Mouse (Mus musculus): ENCODE measurements around the gene Tex19.1. TPM values are rescaled to one million over a fixed set of nuclear protein-coding genes. Genes with fewer than 3 reads are reported as not detected.

Gene Tex19.1
- total and polyA plus RNA-seq, 3 experiments: 0.57 to 0.95 TPM; not detected in 1

DNA sequence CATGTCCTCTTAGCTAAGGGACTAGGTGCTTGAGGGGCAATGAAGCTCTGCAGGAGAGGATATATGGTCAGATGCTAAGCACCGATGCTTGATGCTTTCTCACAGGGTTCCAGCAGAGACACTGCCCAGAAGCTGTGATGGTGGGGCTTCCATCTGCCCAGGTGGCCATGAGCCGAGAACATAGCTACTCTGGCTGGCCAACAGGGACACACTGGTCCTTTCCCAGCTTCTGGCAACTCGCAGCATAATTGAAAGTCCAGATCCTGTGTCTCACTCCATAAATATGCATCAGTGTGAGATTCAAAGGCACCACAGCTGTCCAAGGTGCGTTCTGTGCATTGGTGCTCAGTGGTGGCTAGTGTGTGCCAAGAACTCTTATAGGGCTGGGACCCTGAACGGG lies 27.3 kb downstream of the Tex19.1 start:
- no peaks in the 10 kb centered on the region for H3K79me2 ChIP-seq (replicated peaks; ENCODE audit: control insufficient read depth, extremely low read depth, insufficient read depth, poor library complexity, severe bottlenecking)
- no peaks in the 10 kb centered on the region for H3K9me3 ChIP-seq (replicated peaks; ENCODE audit: low read length)
- H3K4me2 ChIP-seq (ENCODE audit: insufficient read depth, low read depth, poor library complexity, severe bottlenecking): no peak overlapping the region
- no peak overlapping the region for H3K9ac ChIP-seq (ENCODE audit: insufficient read depth, low read depth)
- H3K27ac ChIP-seq (ENCODE audit: insufficient read depth, low read depth): no peak overlapping the region
- in situ Hi-C loops (cut with MboI; ENCODE audit: low pct_ligation_motif_present, low pct_unique_long_range_greater_than_20kb, low sequenced_read_pairs): no loop called here
- no peaks in the 10 kb centered on the region for H3K36me3 ChIP-seq (replicated peaks in 1 of 2; ENCODE audit: control insufficient read depth in 1 of 2, insufficient read depth in 1 of 2, low read length in 1 of 2)
- dilution Hi-C loops (cut with MboI; ENCODE audit: extremely low pct_ligation_motif_present, extremely low pct_unique_long_range_greater_than_20kb, low sequenced_read_pairs): no loop called here
- peaks cover under 1% of the 10 kb centered on the region for H3K27me3 ChIP-seq (replicated peaks)
- TF ChIP-seq SMC3 (IDR thresholded peaks at IDR 0.05; ENCODE audit: low read depth, low read length): no peak
- TF ChIP-seq RCOR1 (conservative IDR thresholded peaks at IDR 0.05; ENCODE audit: low read depth, low read length): no peak
- TF ChIP-seq GABPA (IDR thresholded peaks at IDR 0.05; ENCODE audit: insufficient replicate concordance, low read depth, low read length): no peak
- TF ChIP-seq MXI1 (IDR thresholded peaks at IDR 0.05; ENCODE audit: low read depth, low read length): no peak
- TF ChIP-seq POLR2A (IDR thresholded peaks at IDR 0.05; ENCODE audit: low read depth, low read length): no peak
- DNase-seq (ENCODE audit: extremely low read depth): no peak
- no peak overlapping the region for H3K4me3 ChIP-seq (replicated peaks in 1 of 3; ENCODE audit: low read depth in 2 of 3, low read length in 2 of 3, poor library complexity in 1 of 3)
- peaks cover 6 to 15% of the 10 kb centered on the region in 2 experiments; a peak in 3 of 4 replicates for H3K4me1 ChIP-seq (ENCODE audit: control insufficient read depth in 1 of 2, insufficient read depth in 2 of 2)

DNA sequence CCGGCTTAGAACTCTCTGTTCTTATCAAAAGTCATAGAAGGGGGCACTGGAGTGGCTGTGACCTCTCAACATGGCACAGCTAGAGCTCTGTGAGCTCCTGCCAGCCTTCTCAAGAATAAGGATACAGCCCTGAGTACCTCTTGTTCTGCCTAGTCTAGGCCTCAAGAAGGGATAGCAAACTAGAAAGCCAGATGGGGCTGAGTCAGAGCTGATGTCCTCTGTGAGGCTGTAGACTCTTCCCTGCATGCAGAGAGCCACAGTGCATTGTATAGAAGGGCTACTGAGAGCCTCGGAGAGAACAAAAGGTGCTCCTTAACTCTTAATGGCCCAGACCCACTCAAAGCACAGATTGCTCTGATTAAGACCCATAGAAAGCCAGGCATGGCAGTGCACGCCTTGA lies 28.3 kb downstream of the Tex19.1 start:
- Histone ChIP-seq H3K79me2 (replicated peaks; ENCODE audit: control insufficient read depth, extremely low read depth, insufficient read depth, poor library complexity, severe bottlenecking) (no peaks in the 10 kb centered on the region), H3K36me3 (replicated peaks in 1 of 2; ENCODE audit: control insufficient read depth in 1 of 2, insufficient read depth in 1 of 2, low read length in 1 of 2) (no peaks in the 10 kb centered on the region), H3K9ac (ENCODE audit: insufficient read depth, low read depth) (no peak overlapping the region), H3K4me1 (ENCODE audit: control insufficient read depth in 1 of 2, insufficient read depth in 2 of 2) (peaks cover 6 to 15% of the 10 kb centered on the region in 2 experiments; a peak in 3 of 4 replicates), H3K4me2 (ENCODE audit: insufficient read depth, low read depth, poor library complexity, severe bottlenecking) (no peak overlapping the region), H3K9me3 (replicated peaks; ENCODE audit: low read length) (no peaks in the 10 kb centered on the region), H3K4me3 (replicated peaks in 1 of 3; ENCODE audit: low read depth in 2 of 3, low read length in 2 of 3, poor library complexity in 1 of 3) (no peak overlapping the region), H3K27me3 (replicated peaks) (no peaks in the 10 kb centered on the region), H3K27ac (ENCODE audit: insufficient read depth, low read depth) (no peak overlapping the region)
- dilution Hi-C loops (cut with MboI; ENCODE audit: extremely low pct_ligation_motif_present, extremely low pct_unique_long_range_greater_than_20kb, low sequenced_read_pairs) (no loop called here), in situ Hi-C loops (cut with MboI; ENCODE audit: low pct_ligation_motif_present, low pct_unique_long_range_greater_than_20kb, low sequenced_read_pairs) (no loop called here)
- TF ChIP-seq USF1 (IDR thresholded peaks at IDR 0.05; ENCODE audit: low read depth, low read length) (no peak), ZKSCAN1 (IDR thresholded peaks at IDR 0.05; ENCODE audit: borderline replicate concordance, low read depth, low read length) (no peak), TBP (conservative IDR thresholded peaks at IDR 0.05; ENCODE audit: low read depth, low read length) (no peak), SIN3A (IDR thresholded peaks at IDR 0.05; ENCODE audit: low read length) (no peak), MEF2A (IDR thresholded peaks at IDR 0.05; ENCODE audit: borderline replicate concordance, low read depth, low read length) (no peak), JUND (conservative IDR thresholded peaks at IDR 0.05; ENCODE audit: low read depth, low read length) (no peak)
- DNase-seq (ENCODE audit: extremely low read depth): no peak

DNA sequence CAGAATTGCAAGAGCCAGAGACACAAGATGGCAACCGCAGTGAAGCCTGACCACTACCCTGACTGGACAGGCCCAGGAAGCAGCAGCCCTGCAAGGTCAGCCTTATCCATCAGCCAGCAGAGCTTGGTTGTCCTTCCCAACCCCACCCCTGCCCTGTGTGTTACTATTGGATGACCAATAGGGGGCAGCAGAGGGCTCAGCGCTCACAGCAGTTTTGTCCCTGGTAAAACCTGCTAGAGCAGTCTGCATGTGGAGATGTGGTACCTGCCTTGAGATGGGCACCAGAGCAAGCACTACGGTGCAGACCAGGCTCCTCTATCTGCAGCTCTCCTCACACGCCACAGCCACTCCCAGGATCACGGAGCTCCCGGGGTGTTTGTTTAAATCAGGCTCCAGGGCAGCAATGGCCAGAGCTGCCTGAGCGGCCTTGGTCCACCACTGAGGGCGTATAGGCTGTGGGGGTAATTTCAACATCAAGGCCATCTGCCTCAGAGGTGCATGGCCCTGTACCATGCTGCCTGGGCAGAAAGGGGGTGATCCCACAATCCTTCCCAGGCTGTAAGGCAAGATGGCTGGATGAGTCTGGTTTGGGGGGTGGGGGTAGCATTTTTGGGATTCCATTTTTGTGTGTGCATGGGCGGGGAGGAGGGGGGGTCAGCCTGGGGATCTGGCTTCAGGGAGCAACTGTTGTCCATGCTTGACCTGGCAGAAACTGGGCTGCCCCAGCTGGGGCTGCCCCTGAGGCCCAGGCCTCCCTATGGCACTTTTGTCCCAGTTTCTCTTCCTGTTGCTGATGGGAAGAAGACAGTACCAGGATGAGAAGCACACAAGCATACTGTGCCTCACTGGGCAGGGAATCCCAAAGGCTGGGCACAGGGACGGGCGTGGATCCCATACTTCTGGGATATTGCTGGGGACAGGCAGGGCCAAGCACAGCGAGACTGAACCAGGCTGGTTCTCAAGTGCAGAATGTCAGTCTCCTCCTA lies 30.6 kb downstream of the Tex19.1 start:
- Histone ChIP-seq H3K4me3 (replicated peaks in 1 of 3; ENCODE audit: low read depth in 2 of 3, low read length in 2 of 3, poor library complexity in 1 of 3) (no peak overlapping the region), H3K79me2 (replicated peaks; ENCODE audit: control insufficient read depth, extremely low read depth, insufficient read depth, poor library complexity, severe bottlenecking) (no peaks in the 10 kb centered on the region), H3K9me3 (replicated peaks; ENCODE audit: low read length) (no peaks in the 10 kb centered on the region), H3K27ac (ENCODE audit: insufficient read depth, low read depth) (no peak overlapping the region), H3K4me2 (ENCODE audit: insufficient read depth, low read depth, poor library complexity, severe bottlenecking) (no peak overlapping the region), H3K4me1 (ENCODE audit: control insufficient read depth in 1 of 2, insufficient read depth in 2 of 2) (peaks cover 6 to 15% of the 10 kb centered on the region in 2 experiments; a peak in 3 of 4 replicates), H3K36me3 (replicated peaks in 1 of 2; ENCODE audit: control insufficient read depth in 1 of 2, insufficient read depth in 1 of 2, low read length in 1 of 2) (peaks cover under 1 to 7% of the 10 kb centered on the region in 2 experiments), H3K27me3 (replicated peaks) (no peaks in the 10 kb centered on the region), H3K9ac (ENCODE audit: insufficient read depth, low read depth) (no peak overlapping the region)
- dilution Hi-C loops (cut with MboI; ENCODE audit: extremely low pct_ligation_motif_present, extremely low pct_unique_long_range_greater_than_20kb, low sequenced_read_pairs): no loop called here
- in situ Hi-C loops (cut with MboI; ENCODE audit: low pct_ligation_motif_present, low pct_unique_long_range_greater_than_20kb, low sequenced_read_pairs): no loop called here
- peak; percentile 79 for DNase-seq (ENCODE audit: extremely low read depth)
- TF ChIP-seq RCOR1 (conservative IDR thresholded peaks at IDR 0.05; ENCODE audit: low read depth, low read length) (no peak), TBP (conservative IDR thresholded peaks at IDR 0.05; ENCODE audit: low read depth, low read length) (no peak), POLR2AphosphoS2 (IDR thresholded peaks at IDR 0.05; ENCODE audit: low read depth, low read length) (no peak), SMC3 (IDR thresholded peaks at IDR 0.05; ENCODE audit: low read depth, low read length) (peak; percentile 83), ZKSCAN1 (IDR thresholded peaks at IDR 0.05; ENCODE audit: borderline replicate concordance, low read depth, low read length) (no peak), MEF2A (IDR thresholded peaks at IDR 0.05; ENCODE audit: borderline replicate concordance, low read depth, low read length) (no peak), MAFK (IDR thresholded peaks at IDR 0.05; ENCODE audit: insufficient replicate concordance, low read length) (no peak), POLR2A (IDR thresholded peaks at IDR 0.05; ENCODE audit: low read depth, low read length) (no peak), NELFE (IDR thresholded peaks at IDR 0.05; ENCODE audit: low read depth, low read length) (peak; percentile 40; the same call in 1 of the 2 replicates), RAD21 (IDR thresholded peaks at IDR 0.05; ENCODE audit: low read depth, low read length) (peak; percentile 80), GABPA (IDR thresholded peaks at IDR 0.05; ENCODE audit: insufficient replicate concordance, low read depth, low read length) (no peak), NRF1 (IDR thresholded peaks at IDR 0.05; ENCODE audit: low read depth, low read length) (no peak), PAX5 (IDR thresholded peaks at IDR 0.05; ENCODE audit: low read length) (no peak), BHLHE40 (IDR thresholded peaks at IDR 0.05; ENCODE audit: low read depth, low read length) (no peak), MXI1 (IDR thresholded peaks at IDR 0.05; ENCODE audit: low read depth, low read length) (no peak), MAZ (IDR thresholded peaks at IDR 0.05; ENCODE audit: low read depth, low read length) (peak; percentile 52; the same call in 1 of the 2 replicates), ELF1 (IDR thresholded peaks at IDR 0.05; ENCODE audit: low read depth, low read length) (no peak), USF2 (conservative IDR thresholded peaks at IDR 0.05; ENCODE audit: low read depth, low read length) (no peak), ZNF384 (IDR thresholded peaks at IDR 0.05; ENCODE audit: low read depth, low read length) (no peak)
